Mouse (Mus musculus): ENCODE data around the gene Zfp143. TPM values are rescaled to one million over a fixed set of nuclear protein-coding genes. Genes with fewer than 3 reads are reported as not detected.
A peak's percentile ranks its signal among the peaks of the same experiment; 100 is the strongest.
"Not testable (repeated sequence)": the region's sequence is repeated elsewhere in the genome, so short reads cannot be mapped to it uniquely, and the experiment has no call there.

Gene Zfp143
- 10 to 100 TPM; 10.9 to 13.0 TPM for total RNA-seq (2021)
- long read RNA-seq, experiment 1, transcript Zfp143-205 (16 exons, 2,631 nt) = major isoform, 7 of 15 reads
- long read RNA-seq, experiment 1, partial matches to known transcripts = 1 of 15 reads
- long read RNA-seq, experiment 1, other reads (novel, unspliced or antisense) = 4 of 15 reads
- long read RNA-seq, experiment 2, partial matches to known transcripts = 1 of 7 reads
- long read RNA-seq, experiment 2, other reads (novel, unspliced or antisense) = 2 of 7 reads

- peak; percentile 100 for DNase-seq (ENCODE audit: low spot score in 2 of 2)
Measured at GRCm38 (mm10) chr7:110061199-110061751, at the start of gene Zfp143. Zfp143 (plus strand) TSS chr7:110061217.

GRCm38 (mm10) chr7:110011417-110011816 lies 49.6 kb upstream of the Zfp143 start:
- DNase-seq (ENCODE audit: low spot score in 2 of 2) = no peak

GRCm38 (mm10) chr7:110014272-110014671 lies 46.7 kb upstream of the Zfp143 start:
- DNase-seq (ENCODE audit: low spot score in 2 of 2) = no peak

GRCm38 (mm10) chr7:110018117-110018630 lies 42.8 kb upstream of the Zfp143 start, which contains the start of gene Ipo7:
Ipo7 (plus strand) TSS chr7:110018274.
- DNase-seq (ENCODE audit: low spot score in 2 of 2) = peak; percentile 93 to 95

GRCm38 (mm10) chr7:110018631-110019482 lies 42.2 kb upstream of the Zfp143 start:
- DNase-seq (ENCODE audit: low spot score in 2 of 2) = peak; percentile 8 to 32

- no peak for DNase-seq (ENCODE audit: low spot score in 2 of 2)
Measured at GRCm38 (mm10) chr7:110023553-110023952, 37.5 kb upstream of the Zfp143 start.

- no peak for DNase-seq (ENCODE audit: low spot score in 2 of 2)
Measured at GRCm38 (mm10) chr7:110026594-110026993, 34.4 kb upstream of the Zfp143 start.

GRCm38 (mm10) chr7:110028826-110029225 lies 32.2 kb upstream of the Zfp143 start:
- no peak for DNase-seq (ENCODE audit: low spot score in 2 of 2)

- no peak for DNase-seq (ENCODE audit: low spot score in 2 of 2)
Measured at GRCm38 (mm10) chr7:110030342-110030741, 30.7 kb upstream of the Zfp143 start.

GRCm38 (mm10) chr7:110057723-110058122 lies 3.3 kb upstream of the Zfp143 start:
- not testable (repeated sequence) for DNase-seq (ENCODE audit: low spot score in 2 of 2)

- no peak for DNase-seq (ENCODE audit: low spot score in 2 of 2)
Measured at GRCm38 (mm10) chr7:110059092-110059785, 1.8 kb upstream of the Zfp143 start.

GRCm38 (mm10) chr7:110060106-110060668 lies 830 bp upstream of the Zfp143 start:
- DNase-seq (ENCODE audit: low spot score in 2 of 2) = no peak

GRCm38 (mm10) chr7:110060669-110061198 lies 283 bp upstream of the Zfp143 start:
- DNase-seq (ENCODE audit: low spot score in 2 of 2) = peak in 1 of 2 experiments; percentile 7

- DNase-seq (ENCODE audit: low spot score in 2 of 2) = peak; percentile 63 to 71
Measured at GRCm38 (mm10) chr7:110061752-110062273, 796 bp downstream of the Zfp143 start.

- no peak for DNase-seq (ENCODE audit: low spot score in 2 of 2)
Measured at GRCm38 (mm10) chr7:110063731-110064130, 2.7 kb downstream of the Zfp143 start.

GRCm38 (mm10) chr7:110069070-110069469 lies 8.1 kb downstream of the Zfp143 start:
- no peak for DNase-seq (ENCODE audit: low spot score in 2 of 2)

- no peak for DNase-seq (ENCODE audit: low spot score in 2 of 2)
Measured at GRCm38 (mm10) chr7:110078168-110078567, 17.2 kb downstream of the Zfp143 start.

GRCm38 (mm10) chr7:110083386-110084165 lies 22.6 kb downstream of the Zfp143 start:
- DNase-seq (ENCODE audit: low spot score in 2 of 2) = peak; percentile 18 to 58

GRCm38 (mm10) chr7:110085217-110085616 lies 24.2 kb downstream of the Zfp143 start:
- DNase-seq (ENCODE audit: low spot score in 2 of 2) = no peak

Data from left cerebral cortex, adult 18-20 months (tissue).